Mouse (Mus musculus) forebrain, embryonic 15.5 days (tissue): ENCODE measurements around the gene Vmn1r53. TPM values are rescaled to one million over a fixed set of nuclear protein-coding genes. Genes with fewer than 3 reads are reported as not detected.
"Not testable (repeated sequence)": the region's sequence is repeated elsewhere in the genome, so short reads cannot be mapped to it uniquely, and the experiment has no call there.

ENCODE experiments used
- ATAC-seq: fragments of 200-750 bp; cut with Nextera tagmentation; replicated peaks from 2 replicates; pipeline ENCODE4 v1.8.0; 2017; ENCODE audit warnings: mild to moderate bottlenecking, moderate TSS enrichment, moderate library complexity
- H3K27ac ChIP-seq: fragments of 300-500 bp; sonication (generic); replicated peaks from 2 replicates; pipeline ENCODE4 v1.5.1; 2015; ENCODE audit warnings: mild to moderate bottlenecking, inconsistent platforms
- H3K27me3 ChIP-seq: fragments of 300-500 bp; sonication (generic); 2 replicates; pipeline ENCODE4 v1.6.1; 2015; ENCODE audit warnings: inconsistent platforms
- H3K36me3 ChIP-seq: fragments of 300-500 bp; sonication (generic); 2 replicates; pipeline ENCODE4 v1.6.1; 2015; ENCODE audit warnings: mild to moderate bottlenecking, inconsistent platforms
- H3K4me1 ChIP-seq: fragments of 300-500 bp; sonication (generic); 2 replicates; pipeline ENCODE4 v1.6.1; 2015; ENCODE audit warnings: inconsistent platforms
- H3K4me2 ChIP-seq: fragments of 300-500 bp; sonication (generic); replicated peaks from 2 replicates; pipeline ENCODE4 v1.6.1; 2015; ENCODE audit warnings: mild to moderate bottlenecking, inconsistent platforms
- H3K4me3 ChIP-seq: fragments of 300-500 bp; sonication (generic); 2 replicates; pipeline ENCODE4 v1.5.1; 2015; ENCODE audit warnings: mild to moderate bottlenecking, inconsistent platforms
- H3K9ac ChIP-seq: fragments of 300-500 bp; sonication (generic); replicated peaks from 2 replicates; pipeline ENCODE4 v1.6.1; 2015; ENCODE audit warnings: mild to moderate bottlenecking, inconsistent platforms
- H3K9me3 ChIP-seq: fragments of 300-500 bp; sonication (generic); 2 replicates; pipeline ENCODE4 v1.6.1; 2016; ENCODE audit warnings: inconsistent platforms
- WGBS: fragments of 180-500 bp; shearing (Covaris S2); methylation state at CpG from one replicate; pipeline ENCODE4 v1.1.7; 2015; ENCODE audit warnings: mixed read lengths; 5-methylcytosine and 5-hydroxymethylcytosine counted together
- polyA plus RNA-seq: library from polyadenylated mRNA; unstranded; fragments of >200 nt; fragmentation: Nextera tagmentation; extraction: Ambion mirVana; gene quantifications from 2 replicates; pipeline ENCODE4 v1.2.1, GENCODE M21; 2015

The Vmn1r53 gene
- not detected in 2 replicates for polyA plus RNA-seq

- no peak for ATAC-seq
- no peaks in the 10 kb centered on the region for H3K27me3 ChIP-seq
- no peak within 1 kb of the TSS for H3K9ac ChIP-seq
- no peaks in the 10 kb centered on the region for H3K4me1 ChIP-seq
- no peak within 1 kb of the TSS for H3K4me2 ChIP-seq
- no peaks in the 10 kb centered on the region; the same call in 1 of the 2 replicates for H3K9me3 ChIP-seq
- 92% methylated on average over 1 of the region's 1 CpGs for WGBS
- H3K36me3 ChIP-seq, result no peaks in the 10 kb centered on the region
- H3K27ac ChIP-seq, result no peak within 1 kb of the TSS
- no peak within 1 kb of the TSS for H3K4me3 ChIP-seq
Observed at GRCm38 (mm10) chr6:90224338-90224737, at the start of gene Vmn1r53. Gene Vmn1r53, minus strand, starts transcription at chr6:90224438.

DNA sequence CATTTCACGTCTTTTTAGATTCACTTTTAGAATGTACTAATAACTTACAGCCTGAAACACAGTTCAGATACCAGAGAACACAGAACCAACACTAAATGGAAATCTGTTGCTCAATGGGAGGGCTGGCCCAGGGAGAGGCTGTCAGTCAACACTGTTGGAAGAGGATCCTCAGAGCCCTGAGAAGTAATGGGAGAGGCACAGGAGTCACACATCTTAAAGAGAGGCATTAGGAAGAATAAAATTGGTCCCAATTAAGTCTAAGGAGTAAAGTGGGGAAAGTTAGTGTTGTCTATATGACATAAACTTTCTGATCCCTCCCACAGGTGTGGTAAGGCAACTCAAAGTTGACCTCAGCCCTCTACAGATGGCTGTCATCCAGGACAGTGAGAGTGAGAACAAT, 21.8 kb upstream of the Vmn1r53 start, which contains the start of gene Vmn1r54:
Gene Vmn1r54 (plus strand): TSS at position 301 of the 400 bp plus-strand sequence.
- H3K27me3 ChIP-seq, result no peaks in the 10 kb centered on the region
- H3K36me3 ChIP-seq, result no peaks in the 10 kb centered on the region
- no peaks in the 10 kb centered on the region for H3K4me1 ChIP-seq
- no peak within 1 kb of the TSS for H3K4me3 ChIP-seq
- no peaks in the 10 kb centered on the region for H3K9me3 ChIP-seq
- 74% methylated on average over 1 of the region's 1 CpGs for WGBS
- H3K4me2 ChIP-seq, result no peak within 1 kb of the TSS
- H3K27ac ChIP-seq, result no peak within 1 kb of the TSS
- H3K9ac ChIP-seq, result no peak within 1 kb of the TSS
- ATAC-seq, result no peak

GRCm38 (mm10) chr6:90244019-90244418, 19.8 kb upstream of the Vmn1r53 start:
- Histone ChIP-seq H3K4me3 (no peak overlapping the region), H3K36me3 (no peaks in the 10 kb centered on the region), H3K4me1 (no peaks in the 10 kb centered on the region), H3K27ac (no peak overlapping the region), H3K4me2 (no peak overlapping the region), H3K27me3 (no peaks in the 10 kb centered on the region), H3K9me3 (no peaks in the 10 kb centered on the region), H3K9ac (no peak overlapping the region)
- WGBS, result 78% methylated on average over 3 of the region's 3 CpGs
- no peak for ATAC-seq

- no peaks in the 10 kb centered on the region for H3K27me3 ChIP-seq
- H3K4me2 ChIP-seq, result no peak overlapping the region
- no peak for ATAC-seq
- no peaks in the 10 kb centered on the region; the same call in 1 of the 2 replicates for H3K9me3 ChIP-seq
- no peak overlapping the region for H3K4me3 ChIP-seq
- H3K9ac ChIP-seq, result no peak overlapping the region
- H3K36me3 ChIP-seq, result no peaks in the 10 kb centered on the region
- 69% methylated on average over 27 of the region's 27 CpGs for WGBS
- H3K27ac ChIP-seq, result no peak overlapping the region
- no peaks in the 10 kb centered on the region for H3K4me1 ChIP-seq
Observed at GRCm38 (mm10) chr6:90232681-90233080, 8.4 kb upstream of the Vmn1r53 start.

DNA sequence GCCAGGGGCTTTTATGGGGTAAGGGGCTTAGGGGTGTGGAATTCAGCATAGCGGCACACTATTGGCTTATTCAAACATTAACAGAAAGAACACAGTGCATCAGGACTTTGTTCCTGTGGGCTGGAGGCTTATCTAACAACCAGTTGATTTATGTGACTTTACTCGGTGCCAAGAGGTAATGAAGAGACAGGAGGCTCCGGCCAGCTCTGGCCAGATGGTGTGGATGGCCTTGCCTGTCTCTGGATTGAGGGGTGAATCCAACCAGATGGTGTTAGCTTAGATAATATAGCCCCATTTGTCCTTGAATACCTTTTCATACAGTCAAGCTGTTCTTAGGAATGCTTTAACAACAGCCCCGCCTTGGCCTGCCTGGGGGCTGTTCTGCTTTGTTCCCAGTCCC, 7.9 kb upstream of the Vmn1r53 start:
- H3K9me3 ChIP-seq, H3K4me3 ChIP-seq, H3K27ac ChIP-seq, H3K4me2 ChIP-seq, H3K9ac ChIP-seq, H3K27me3 ChIP-seq, H3K4me1 ChIP-seq, ATAC-seq, H3K36me3 ChIP-seq: not testable (repeated sequence)
- 91% methylated on average over 4 of the region's 4 CpGs for WGBS

DNA sequence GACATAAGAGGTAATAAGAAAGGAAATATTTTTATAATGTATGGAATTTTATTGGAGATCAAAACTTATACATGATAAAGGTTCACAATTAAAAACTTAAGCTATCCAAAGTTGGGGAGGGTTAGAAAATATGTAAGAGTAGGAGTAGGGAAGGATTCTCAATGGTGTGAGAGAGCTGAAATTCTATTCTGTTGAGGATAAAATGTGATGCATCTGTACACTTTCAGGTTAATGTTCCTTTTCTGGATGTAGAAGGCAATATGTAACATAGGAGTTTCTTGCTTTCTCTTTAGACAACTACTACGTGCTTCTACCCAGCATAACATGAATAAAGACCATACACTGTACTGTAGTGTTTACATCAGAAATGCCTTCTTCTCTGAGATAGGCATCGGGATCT, 21.7 kb downstream of the Vmn1r53 start, which contains the start of gene V1ra8:
Gene V1ra8 (plus strand): TSS at position 301 of the 400 bp plus-strand sequence.
- ATAC-seq, H3K4me1 ChIP-seq, H3K4me3 ChIP-seq, H3K4me2 ChIP-seq, H3K27ac ChIP-seq, H3K9me3 ChIP-seq, H3K27me3 ChIP-seq, H3K36me3 ChIP-seq, H3K9ac ChIP-seq: not testable (repeated sequence)
- 87% methylated on average over 2 of the region's 2 CpGs for WGBS

DNA sequence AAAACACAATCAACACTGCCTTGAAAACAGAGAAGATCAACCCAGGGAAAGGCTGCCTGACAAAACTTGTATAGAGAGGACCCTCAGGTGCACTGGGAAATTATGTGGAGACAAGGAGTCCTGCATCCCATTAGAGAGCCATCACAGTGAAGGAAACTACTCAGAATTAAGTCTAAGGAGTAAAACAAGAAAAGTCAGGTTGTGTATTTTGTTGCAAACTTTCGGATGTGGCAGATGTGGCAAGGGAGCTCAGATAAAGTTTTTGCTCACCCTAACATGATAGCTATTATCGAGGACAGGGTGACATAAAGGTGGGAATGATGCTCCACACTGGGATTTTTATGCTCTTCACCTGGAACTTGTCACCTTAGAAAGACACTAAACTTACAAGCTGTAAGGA, 49.7 kb downstream of the Vmn1r53 start, which contains the start of gene Vmn1r52:
Gene Vmn1r52 (plus strand): TSS at position 301 of the 400 bp plus-strand sequence.
- Histone ChIP-seq H3K27me3 (no peaks in the 10 kb centered on the region), H3K4me3 (no peak within 1 kb of the TSS), H3K36me3 (no peaks in the 10 kb centered on the region), H3K9me3 (no peaks in the 10 kb centered on the region), H3K9ac (no peak within 1 kb of the TSS), H3K4me1 (no peaks in the 10 kb centered on the region), H3K27ac (no peak within 1 kb of the TSS), H3K4me2 (no peak within 1 kb of the TSS)
- 64% methylated on average over 2 of the region's 2 CpGs for WGBS
- ATAC-seq, result no peak

Other genes with a start within 250 kb of the Vmn1r53 start
- not detected in 2 replicates for gene Vmn1r47, start 208.3 kb downstream of the Vmn1r53 start, polyA plus RNA-seq
- not detected in 2 replicates for gene Vmn1r48, start 187.6 kb downstream of the Vmn1r53 start, polyA plus RNA-seq
- gene Vmn1r49, start 145.9 kb downstream of the Vmn1r53 start, polyA plus RNA-seq, result not detected in 2 replicates
- gene Vmn1r50, start 123.0 kb downstream of the Vmn1r53 start, polyA plus RNA-seq, result not detected in 2 replicates
- gene Vmn1r51, start 101.8 kb downstream of the Vmn1r53 start, polyA plus RNA-seq, result not detected in 2 replicates
- not detected in 2 replicates for gene Vmn1r52, start 49.6 kb downstream of the Vmn1r53 start, polyA plus RNA-seq
- gene V1ra8, start 21.6 kb downstream of the Vmn1r53 start, polyA plus RNA-seq, result not detected in 2 replicates
- gene Vmn1r54, start 21.9 kb upstream of the Vmn1r53 start, polyA plus RNA-seq, result not detected in 2 replicates
- gene BC048671, start 76.8 kb upstream of the Vmn1r53 start, polyA plus RNA-seq, result not detected in 2 replicates
- gene Chst13, start 100.7 kb upstream of the Vmn1r53 start, polyA plus RNA-seq, result not detected in 2 replicates
- gene Uroc1, start 108.8 kb upstream of the Vmn1r53 start, polyA plus RNA-seq, result not detected in 2 replicates
- 12.3 and 12.4 TPM in 2 replicates for gene Zxdc, start 145.1 kb upstream of the Vmn1r53 start, polyA plus RNA-seq
- gene Cfap100, start 204.4 kb upstream of the Vmn1r53 start, polyA plus RNA-seq, result 3.9 and 5.3 TPM in 2 replicates
- gene Klf15, start 238.1 kb upstream of the Vmn1r53 start, polyA plus RNA-seq, result 12.9 and 13.1 TPM in 2 replicates